Comparison of ENCODE assay signal across 10 mouse cellular contexts in the genomic region with DNA sequence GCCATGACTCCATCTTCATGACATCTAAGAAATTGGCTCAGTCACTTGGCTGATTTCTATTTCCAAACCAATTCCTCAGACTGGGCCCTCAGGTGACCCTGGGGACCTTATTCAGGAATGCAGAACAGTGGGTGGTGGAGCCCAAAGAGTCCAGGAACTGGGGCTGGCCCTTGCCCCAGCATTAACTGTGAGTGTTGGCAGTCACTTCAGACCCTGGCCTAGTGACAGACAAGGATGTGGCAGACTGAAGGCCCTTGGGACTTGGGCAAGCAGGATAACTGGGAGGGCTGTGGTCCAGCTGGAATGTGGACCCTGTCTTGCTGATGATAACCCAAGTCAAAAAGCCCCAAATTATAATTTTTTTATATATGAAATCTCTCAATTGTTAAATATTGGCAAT. TPM values are rescaled to one million over a fixed set of nuclear protein-coding genes. Genes with fewer than 3 reads are reported as not detected.
DNase-seq lines count a peak whose midpoint lies in the region; ATAC-seq lines count a peak whose summit lies in the region.
"Had no signal": no experiment of that assay in that cellular context is flagged by ENCODE, and none has a peak within 500 bp of the region (broad histone marks: within the 10 kb centered on the region; RNA-seq: fewer than 3 reads in every experiment).

No protein-coding gene starts in this region.

- no peak overlapping the region for H3K4me3 ChIP-seq in heart, embryonic 12.5 days
- H3K4me3 ChIP-seq: intestine, embryonic 15.5 days; limb, embryonic 15.5 days had no signal

- H3K9ac ChIP-seq in heart, embryonic 12.5 days, result no peak overlapping the region
- H3K9ac ChIP-seq: intestine, embryonic 15.5 days; limb, embryonic 15.5 days had no signal

- H3K27me3 ChIP-seq in heart, embryonic 12.5 days (replicated peaks), result no peaks in the 10 kb centered on the region
- H3K27me3 ChIP-seq: intestine, embryonic 15.5 days; limb, embryonic 15.5 days had no signal

- no peak overlapping the region for H3K4me2 ChIP-seq in heart, embryonic 12.5 days
- H3K4me2 ChIP-seq: intestine, embryonic 15.5 days; limb, embryonic 15.5 days had no signal

- H3K9me3 ChIP-seq in heart, embryonic 12.5 days (replicated peaks), result no peaks in the 10 kb centered on the region
- H3K9me3 ChIP-seq: intestine, embryonic 15.5 days; limb, embryonic 15.5 days had no signal

- peak; percentile 40 for DNase-seq in kidney, adult 18-20 months
- DNase-seq in kidney, postnatal 14 days, result no peak
- DNase-seq in 3T3-L1 (ENCODE audit: low read depth, low spot score), result peak; percentile 34
- peak; percentile 56 for DNase-seq in adipocyte (ENCODE audit: low spot score)
- peak; percentile 46 to 51 for DNase-seq in cerebellum, postnatal 36 days
- DNase-seq in retina, postnatal 1 day, result no peak

- no peak for ATAC-seq in heart, embryonic 12.5 days (ENCODE audit: insufficient number of reproducible peaks, low FRiP score)
- ATAC-seq: intestine, embryonic 15.5 days; midbrain, embryonic 16.5 days had no signal

- H3K27ac ChIP-seq in heart, embryonic 12.5 days (ENCODE audit: poor library complexity, severe bottlenecking), result no peak overlapping the region
- H3K27ac ChIP-seq: intestine, embryonic 15.5 days; limb, embryonic 15.5 days had no signal

- H3K4me1 ChIP-seq in heart, embryonic 12.5 days (replicated peaks), result peaks cover 2% of the 10 kb centered on the region

- H3K36me3 ChIP-seq in heart, embryonic 12.5 days, result no peaks in the 10 kb centered on the region
- H3K36me3 ChIP-seq: intestine, embryonic 15.5 days; limb, embryonic 15.5 days had no signal

RNA-seq across cellular contexts. Expression of a gene that starts 6.5 kb away (rescaled TPM):
- 119 and 124 TPM in 2 replicates for polyA plus RNA-seq in heart, embryonic 12.5 days (2016; fragmentation: Nextera tagmentation; extraction: Ambion mirVana)

Comparison
In these comparisons a context has a peak if more than half of its experiments do, and no peak if none do; other contexts are left out.
1. DNase-seq: peak in kidney, adult 18-20 months (single experiment), 3T3-L1 (single experiment), adipocyte (single experiment) and cerebellum, postnatal 36 days (2 of 2); none in kidney, postnatal 14 days (single experiment) and retina, postnatal 1 day (single experiment).